Mouse (Mus musculus) midbrain, embryonic 14.5 days (tissue): ENCODE data around the gene Th. TPM values are rescaled to one million over a fixed set of nuclear protein-coding genes. Genes with fewer than 3 reads are reported as not detected.
A peak's percentile ranks its signal among the peaks of the same experiment; 100 is the strongest.

Experiments used
- ATAC-seq: fragments of 200-750 bp; cut with Nextera tagmentation; 2 replicates; pipeline ENCODE4 v1.8.0; 2017; ENCODE audit warnings: moderate number of reproducible peaks, moderate library complexity; ENCODE audit not compliant: low FRiP score, low TSS enrichment
- DNase-seq: peaks from one replicate; pipeline ENCODE4 v3.0.0-alpha.2; 2015
- H3K27ac ChIP-seq: fragments of 300-500 bp; sonication (generic); replicated peaks from 2 replicates; pipeline ENCODE4 v1.5.1; 2014; ENCODE audit warnings: mild to moderate bottlenecking, low read depth, low read length, moderate library complexity
- H3K27me3 ChIP-seq: fragments of 300-500 bp; sonication (generic); 2 replicates; pipeline ENCODE4 v1.6.1; 2014; ENCODE audit warnings: low read length, control low read depth, mixed read lengths; ENCODE audit not compliant: control insufficient read depth, insufficient read depth
- H3K36me3 ChIP-seq: fragments of 300-500 bp; sonication (generic); 2 replicates; pipeline ENCODE4 v1.6.1; 2014; ENCODE audit warnings: low read length, control low read depth; ENCODE audit not compliant: control insufficient read depth, insufficient read depth
- H3K4me1 ChIP-seq: fragments of 300-500 bp; sonication (generic); 2 replicates; pipeline ENCODE4 v1.6.1; 2014; ENCODE audit warnings: mild to moderate bottlenecking, antibody characterized with exemption, low read length, control low read depth; ENCODE audit not compliant: control insufficient read depth, insufficient read depth
- H3K4me2 ChIP-seq: fragments of 300-500 bp; sonication (generic); 2 replicates; pipeline ENCODE4 v1.6.1; 2014; ENCODE audit warnings: mild to moderate bottlenecking, low read length, moderate library complexity
- H3K4me3 ChIP-seq: fragments of 300-500 bp; sonication (generic); replicated peaks from 2 replicates; pipeline ENCODE4 v1.5.1; 2014; ENCODE audit warnings: low read depth, low read length
- H3K9ac ChIP-seq: fragments of 300-500 bp; sonication (generic); replicated peaks from 2 replicates; pipeline ENCODE4 v1.6.1; 2014; ENCODE audit warnings: mild to moderate bottlenecking, low read length, moderate library complexity
- H3K9me3 ChIP-seq: fragments of 300-500 bp; sonication (generic); 2 replicates; pipeline ENCODE4 v1.6.1; 2016; ENCODE audit warnings: low read length, control low read depth, mixed read lengths; ENCODE audit not compliant: control insufficient read depth
- WGBS: fragments of 180-500 bp; shearing (Covaris S2); extraction: QIAGEN DNeasy Blood & Tissue Kit; methylation state at CpG from one replicate; pipeline ENCODE4 v1.1.7; 2014; 5-methylcytosine and 5-hydroxymethylcytosine counted together
- polyA plus RNA-seq: library from polyadenylated mRNA; unstranded; fragments of >200 nt; fragmentation: Nextera tagmentation; extraction: Ambion mirVana; gene quantifications from 2 replicates; pipeline ENCODE4 v1.2.1, GENCODE M21; 2014

The Th gene
- polyA plus RNA-seq, 1 experiment from 2014 or later: 25.9 TPM

GRCm38 (mm10) chr7:142910104-142910503 is 20.8 kb downstream of the Th start:
- Histone ChIP-seq H3K27me3 (no peaks in the 10 kb centered on the region), H3K4me1 (no peaks in the 10 kb centered on the region), H3K9ac (no peak overlapping the region), H3K27ac (no peak overlapping the region), H3K4me2 (no peak overlapping the region), H3K9me3 (no peaks in the 10 kb centered on the region), H3K4me3 (no peak overlapping the region), H3K36me3 (no peaks in the 10 kb centered on the region)
- ATAC-seq (no peak), DNase-seq (no peak)
- WGBS: 86% methylated on average over 2 of the region's 2 CpGs

DNA sequence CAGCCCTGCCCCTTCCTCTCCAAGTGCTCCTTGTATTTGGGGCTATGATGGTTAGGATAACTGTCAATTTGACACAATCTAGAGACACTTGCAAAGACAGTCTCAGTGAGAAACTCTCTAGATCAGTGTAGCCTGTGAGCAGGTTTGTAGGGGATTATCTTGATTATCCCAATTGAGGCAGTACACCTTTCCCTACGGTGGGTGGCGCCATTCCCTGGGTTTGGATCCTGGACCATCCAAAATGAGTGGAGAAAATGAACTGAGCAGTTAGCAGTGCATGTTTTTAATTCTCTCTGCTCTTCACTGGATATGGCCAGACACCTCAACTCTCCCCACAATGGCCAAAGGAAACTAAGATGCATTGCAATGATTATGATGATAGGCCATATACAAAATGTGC is 21.3 kb downstream of the Th start:
- ATAC-seq (no peak), DNase-seq (no peak)
- no peak overlapping the region for H3K27ac ChIP-seq
- no peaks in the 10 kb centered on the region for H3K4me1 ChIP-seq
- H3K9me3 ChIP-seq: no peaks in the 10 kb centered on the region
- no peaks in the 10 kb centered on the region for H3K36me3 ChIP-seq
- no peak overlapping the region for H3K4me2 ChIP-seq
- H3K27me3 ChIP-seq: no peaks in the 10 kb centered on the region
- no peak overlapping the region for H3K4me3 ChIP-seq
- H3K9ac ChIP-seq: no peak overlapping the region
- 51% methylated on average over 2 of the region's 2 CpGs for WGBS

DNA sequence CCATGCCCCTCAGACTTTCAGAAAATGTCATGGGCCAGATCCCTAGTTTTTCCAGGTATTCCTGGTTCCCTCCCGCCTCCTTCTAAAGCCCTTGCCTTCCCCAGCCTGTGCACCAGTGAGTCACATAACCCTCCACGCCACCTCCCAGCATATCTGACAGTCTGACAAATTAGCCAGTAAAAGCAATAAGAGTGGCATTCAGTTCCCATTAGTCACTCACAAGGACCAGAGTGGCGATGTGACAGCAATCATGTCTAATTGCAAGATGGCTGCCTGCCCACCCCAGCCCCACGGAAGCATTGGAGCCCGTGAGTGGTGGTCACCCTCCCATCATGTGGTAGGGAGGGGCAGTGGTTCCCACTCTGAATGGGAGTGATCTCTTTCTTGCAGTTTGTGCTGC is 25.3 kb downstream of the Th start:
- Histone ChIP-seq H3K9ac (no peak overlapping the region), H3K4me1 (peaks cover 19% of the 10 kb centered on the region), H3K27me3 (no peaks in the 10 kb centered on the region), H3K27ac (no peak overlapping the region), H3K36me3 (no peaks in the 10 kb centered on the region), H3K4me3 (no peak overlapping the region), H3K9me3 (no peaks in the 10 kb centered on the region), H3K4me2 (no peak overlapping the region)
- DNase-seq (no peak), ATAC-seq (no peak)
- 67% methylated on average over 5 of the region's 5 CpGs for WGBS

DNA sequence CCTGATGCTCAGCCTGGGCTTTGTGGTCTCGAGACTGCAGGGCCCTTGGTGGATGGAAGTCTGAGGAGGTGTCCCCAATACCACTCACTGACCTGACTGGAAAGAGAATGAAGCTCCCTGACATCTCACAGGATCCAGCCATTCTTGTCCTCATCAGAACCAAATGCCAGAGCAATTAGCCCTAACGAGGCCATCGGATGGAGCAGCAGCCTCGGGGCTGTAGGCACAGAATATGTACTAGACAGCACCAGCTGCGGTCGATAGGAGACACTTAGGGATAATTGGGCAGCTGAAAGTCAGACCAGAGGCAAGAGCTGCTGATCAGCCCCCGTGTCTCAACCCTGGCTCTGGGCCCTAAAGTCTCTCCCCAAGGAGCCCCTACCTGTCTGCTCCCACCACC is 26.6 kb downstream of the Th start:
- no peak for DNase-seq
- H3K27ac ChIP-seq: peak overlapping the region; percentile 13; the same call in 1 of the 2 replicates
- H3K27me3 ChIP-seq: no peaks in the 10 kb centered on the region
- 59% methylated on average over 7 of the region's 7 CpGs for WGBS
- H3K4me2 ChIP-seq: no peak overlapping the region
- H3K4me1 ChIP-seq: peaks cover 23% of the 10 kb centered on the region
- no peaks in the 10 kb centered on the region for H3K9me3 ChIP-seq
- no peak overlapping the region for H3K9ac ChIP-seq
- H3K36me3 ChIP-seq: no peaks in the 10 kb centered on the region
- no peak overlapping the region for H3K4me3 ChIP-seq
- no peak for ATAC-seq

GRCm38 (mm10) chr7:142902931-142903330 is 28.0 kb downstream of the Th start:
- Histone ChIP-seq H3K36me3 (no peaks in the 10 kb centered on the region), H3K4me2 (no peak overlapping the region), H3K4me3 (no peak overlapping the region), H3K9ac (no peak overlapping the region), H3K4me1 (peaks cover 23% of the 10 kb centered on the region), H3K27ac (peak overlapping the region; percentile 50; the same call in 1 of the 2 replicates), H3K9me3 (no peaks in the 10 kb centered on the region), H3K27me3 (no peaks in the 10 kb centered on the region)
- no peak for DNase-seq
- WGBS: 34% methylated on average over 4 of the region's 4 CpGs
- ATAC-seq: no peak

- 0 out of 2 replicates have a peak overlapping the region, but pooled peaks have one; percentile 5 for H3K27ac ChIP-seq
Measured at GRCm38 (mm10) chr7:142901774-142902173, 29.2 kb downstream of the Th start.

DNA sequence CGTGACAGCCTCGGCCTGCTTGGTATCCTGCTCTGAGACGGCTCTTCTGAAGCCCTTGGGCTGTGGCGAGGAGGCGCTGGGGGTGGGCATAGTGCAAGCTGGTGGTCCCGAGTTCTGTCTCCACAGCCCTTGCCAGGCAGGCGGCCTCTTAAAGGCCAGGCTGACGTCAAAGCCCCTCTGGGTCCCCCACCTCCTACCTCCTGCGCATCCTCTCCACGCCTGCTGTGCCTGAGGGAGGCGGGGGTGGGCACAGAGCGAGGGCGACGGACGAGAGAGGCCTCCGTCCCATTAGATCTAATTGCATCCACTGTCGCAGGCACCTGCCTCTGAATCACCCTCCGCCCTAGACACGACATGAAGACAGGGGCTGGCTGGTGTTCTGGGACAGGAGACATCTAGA is 31.1 kb downstream of the Th start:
- Histone ChIP-seq H3K9ac (no peak overlapping the region), H3K4me2 (no peak overlapping the region), H3K4me1 (peaks cover 23% of the 10 kb centered on the region), H3K27ac (no peak overlapping the region), H3K36me3 (no peaks in the 10 kb centered on the region), H3K27me3 (no peaks in the 10 kb centered on the region), H3K4me3 (no peak overlapping the region), H3K9me3 (no peaks in the 10 kb centered on the region)
- DNase-seq (no peak), ATAC-seq (no peak)
- WGBS: 47% methylated on average over 19 of the region's 19 CpGs

More at GRCm38 (mm10) chr7:142901774-142902173, 29.2 kb downstream of the Th start:
- DNase-seq (no peak), ATAC-seq (no peak)
- H3K9ac ChIP-seq: no peak overlapping the region
- 63% methylated on average over 7 of the region's 7 CpGs for WGBS
- H3K4me1 ChIP-seq: peaks cover 23% of the 10 kb centered on the region
- H3K9me3 ChIP-seq: no peaks in the 10 kb centered on the region
- H3K4me2 ChIP-seq: no peak overlapping the region
- no peaks in the 10 kb centered on the region for H3K27me3 ChIP-seq
- no peak overlapping the region for H3K4me3 ChIP-seq
- H3K36me3 ChIP-seq: no peaks in the 10 kb centered on the region

GRCm38 (mm10) chr7:142897471-142897870 is 33.5 kb downstream of the Th start:
- Histone ChIP-seq H3K36me3 (no peaks in the 10 kb centered on the region), H3K9ac (no peak overlapping the region), H3K9me3 (no peaks in the 10 kb centered on the region), H3K27ac (no peak overlapping the region), H3K4me1 (peaks cover 13% of the 10 kb centered on the region), H3K4me3 (no peak overlapping the region), H3K4me2 (no peak overlapping the region), H3K27me3 (no peaks in the 10 kb centered on the region)
- DNase-seq: no peak
- 67% methylated on average over 1 of the region's 1 CpGs for WGBS
- ATAC-seq: no peak

- H3K9ac ChIP-seq: no peak overlapping the region
- ATAC-seq (no peak), DNase-seq (no peak)
- H3K9me3 ChIP-seq: no peaks in the 10 kb centered on the region
- no peak overlapping the region for H3K4me3 ChIP-seq
- H3K27ac ChIP-seq: no peak overlapping the region
- no peaks in the 10 kb centered on the region for H3K36me3 ChIP-seq
- no peaks in the 10 kb centered on the region for H3K27me3 ChIP-seq
- H3K4me1 ChIP-seq: peaks cover 9% of the 10 kb centered on the region
- 75% methylated on average over 10 of the region's 10 CpGs for WGBS
- no peak overlapping the region for H3K4me2 ChIP-seq
Measured at GRCm38 (mm10) chr7:142895901-142896665, 34.8 kb downstream of the Th start.
